Mouse (Mus musculus): ENCODE data around the gene Evi5. TPM values are rescaled to one million over a fixed set of nuclear protein-coding genes. Genes with fewer than 3 reads are reported as not detected.

Evi5 gene
- total and polyA plus RNA-seq, 3 experiments, result 4.6 to 8.4 TPM; not detected in 1

GRCm38 (mm10) chr5:107775875-107776274 is 99.0 kb downstream of the Evi5 start:
- no peak for TF ChIP-seq POLR2AphosphoS2 (IDR thresholded peaks at IDR 0.05; ENCODE audit: low read length)
- no peak for TF ChIP-seq TCF12 (IDR thresholded peaks at IDR 0.05; ENCODE audit: low read depth, low read length)
- no peak for TF ChIP-seq MAFK (IDR thresholded peaks at IDR 0.05; ENCODE audit: borderline replicate concordance, low read depth, low read length)
- TF ChIP-seq RAD21 (IDR thresholded peaks at IDR 0.05; ENCODE audit: low read depth, low read length), result no peak
- no peak for TF ChIP-seq ZNF384 (IDR thresholded peaks at IDR 0.05; ENCODE audit: low read depth, low read length)
- no peak for TF ChIP-seq BHLHE40 (IDR thresholded peaks at IDR 0.05; ENCODE audit: borderline replicate concordance, low read depth, low read length)
- no peak for TF ChIP-seq POLR2A (IDR thresholded peaks at IDR 0.05; ENCODE audit: control insufficient read depth in 1 of 2, insufficient read depth in 1 of 2, low read depth in 1 of 2, low read length in 2 of 2, poor library complexity in 1 of 2)
- no peak for TF ChIP-seq GATA1 (IDR thresholded peaks at IDR 0.05; ENCODE audit: low read depth, low read length)
- TF ChIP-seq ZKSCAN1 (IDR thresholded peaks at IDR 0.05; ENCODE audit: low read depth, low read length), result no peak
- TF ChIP-seq MAX (IDR thresholded peaks at IDR 0.05; ENCODE audit: low read length), result no peak
- no peak for TF ChIP-seq HCFC1 (IDR thresholded peaks at IDR 0.05; ENCODE audit: low read depth, low read length)
- TF ChIP-seq MAZ (IDR thresholded peaks at IDR 0.05; ENCODE audit: low read depth, low read length), result no peak
- TF ChIP-seq MEF2A (IDR thresholded peaks at IDR 0.05; ENCODE audit: extremely low read depth, insufficient replicate concordance, low read depth, low read length, poor library complexity, severe bottlenecking), result no peak
- no peak for TF ChIP-seq CHD1 (IDR thresholded peaks at IDR 0.05; ENCODE audit: low read depth, low read length)
- TF ChIP-seq POLR2AphosphoS5 (IDR thresholded peaks at IDR 0.05; ENCODE audit: borderline replicate concordance, low read depth, low read length), result no peak
- no peak for TF ChIP-seq ZMIZ1 (IDR thresholded peaks at IDR 0.05; ENCODE audit: low read depth, low read length)
- TF ChIP-seq TAL1 (IDR thresholded peaks at IDR 0.05; ENCODE audit: low read length), result no peak
- no peak for TF ChIP-seq ETS1 (IDR thresholded peaks at IDR 0.05; ENCODE audit: low read depth, low read length)
- no peak for TF ChIP-seq GABPA (IDR thresholded peaks at IDR 0.05; ENCODE audit: low read depth, low read length)
- no peak for TF ChIP-seq JUND (IDR thresholded peaks at IDR 0.05; ENCODE audit: low read depth, low read length)
- H3K4me1 ChIP-seq (ENCODE audit: control insufficient read depth in 1 of 2, insufficient read depth in 2 of 2, low read length in 2 of 2), result peaks cover 0 to 5% of the 10 kb centered on the region in 2 experiments; a peak in 2 of 4 replicates
- H3K79me2 ChIP-seq (ENCODE audit: control insufficient read depth, insufficient read depth, low read length, poor library complexity), result no peaks in the 10 kb centered on the region
- no peak overlapping the region for H3K27ac ChIP-seq (ENCODE audit: control insufficient read depth, low read depth, low read length)
- H3K4me3 ChIP-seq (ENCODE audit: control insufficient read depth in 1 of 2, insufficient read depth in 1 of 2, low read depth in 2 of 2, low read length in 2 of 2), result no peak overlapping the region
- DNase-seq (ENCODE audit: low read depth, low spot score), result no peak
- no peak overlapping the region for H3K9ac ChIP-seq (ENCODE audit: control insufficient read depth, low read depth, low read length, poor library complexity, severe bottlenecking)
- no peaks in the 10 kb centered on the region for H3K27me3 ChIP-seq (ENCODE audit: control insufficient read depth in 1 of 2, insufficient read depth in 2 of 2, low read length in 2 of 2)
- peaks cover 0 to 8% of the 10 kb centered on the region in 2 experiments; a peak in 2 of 4 replicates for H3K36me3 ChIP-seq (ENCODE audit: control insufficient read depth in 1 of 2, insufficient read depth in 2 of 2, low read length in 2 of 2)
- no peaks in the 10 kb centered on the region for H3K9me3 ChIP-seq (replicated peaks; ENCODE audit: insufficient read depth, low read length)

DNA sequence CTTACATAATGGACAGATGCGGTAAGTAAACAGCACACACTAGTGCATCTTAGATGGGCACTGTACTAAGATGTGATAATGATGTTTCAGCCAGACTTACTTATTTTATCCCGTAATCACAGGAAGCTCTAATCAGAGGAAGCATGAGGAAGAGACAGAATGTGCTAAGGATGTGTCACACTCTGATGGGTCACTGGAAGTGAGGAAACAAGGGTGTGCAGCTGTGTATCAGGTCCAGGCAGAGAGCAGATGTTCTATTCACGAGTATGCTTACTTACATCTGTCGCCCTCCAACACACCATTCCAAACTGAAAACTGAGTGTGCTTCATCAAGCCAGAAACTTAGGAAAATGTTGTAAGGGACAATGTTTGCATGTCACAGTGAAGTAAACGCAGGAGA is 102.9 kb downstream of the Evi5 start:
- no peak for TF ChIP-seq TAL1 (IDR thresholded peaks at IDR 0.05; ENCODE audit: low read length)
- TF ChIP-seq TBP (IDR thresholded peaks at IDR 0.05; ENCODE audit: low read depth, low read length), result no peak
- TF ChIP-seq SMC3 (IDR thresholded peaks at IDR 0.05; ENCODE audit: low read depth, low read length), result no peak
- TF ChIP-seq USF1 (IDR thresholded peaks at IDR 0.05; ENCODE audit: low read depth, low read length), result no peak
- TF ChIP-seq MYC (IDR thresholded peaks at IDR 0.05; ENCODE audit: low read depth, low read length), result no peak
- no peak for TF ChIP-seq RAD21 (IDR thresholded peaks at IDR 0.05; ENCODE audit: low read depth, low read length)
- TF ChIP-seq GATA1 (IDR thresholded peaks at IDR 0.05; ENCODE audit: low read depth, low read length), result no peak
- no peak for TF ChIP-seq POLR2AphosphoS5 (IDR thresholded peaks at IDR 0.05; ENCODE audit: borderline replicate concordance, low read depth, low read length)
- TF ChIP-seq NRF1 (IDR thresholded peaks at IDR 0.05; ENCODE audit: insufficient read depth, low read depth, low read length, poor library complexity, severe bottlenecking), result no peak
- TF ChIP-seq GABPA (IDR thresholded peaks at IDR 0.05; ENCODE audit: low read depth, low read length), result no peak
- no peak for TF ChIP-seq CHD1 (IDR thresholded peaks at IDR 0.05; ENCODE audit: low read depth, low read length)
- no peak for TF ChIP-seq RCOR1 (IDR thresholded peaks at IDR 0.05; ENCODE audit: low read depth, low read length)
- no peak for TF ChIP-seq MAFK (IDR thresholded peaks at IDR 0.05; ENCODE audit: borderline replicate concordance, low read depth, low read length)
- TF ChIP-seq CTCF (IDR thresholded peaks at IDR 0.05 in 2 of 3, conservative IDR thresholded peaks at IDR 0.05 in 1 of 3; ENCODE audit: control insufficient read depth in 1 of 3, insufficient read depth in 1 of 3, low read depth in 2 of 3, low read length in 3 of 3, poor library complexity in 1 of 3, severe bottlenecking in 1 of 3), result no peak
- no peak for TF ChIP-seq ELF1 (IDR thresholded peaks at IDR 0.05; ENCODE audit: low read depth, low read length)
- no peak for TF ChIP-seq ZC3H11A (IDR thresholded peaks at IDR 0.05; ENCODE audit: low read depth, low read length)
- H3K9ac ChIP-seq (ENCODE audit: control insufficient read depth, low read depth, low read length, poor library complexity, severe bottlenecking), result no peak overlapping the region
- no peak for DNase-seq (ENCODE audit: low read depth, low spot score)

More for the DNA sequence above, 102.9 kb downstream of the Evi5 start:
- no peaks in the 10 kb centered on the region for H3K27me3 ChIP-seq (ENCODE audit: control insufficient read depth in 1 of 2, insufficient read depth in 2 of 2, low read length in 2 of 2)
- no peaks in the 10 kb centered on the region for H3K79me2 ChIP-seq (ENCODE audit: control insufficient read depth, insufficient read depth, low read length, poor library complexity)
- H3K36me3 ChIP-seq (ENCODE audit: control insufficient read depth in 1 of 2, insufficient read depth in 2 of 2, low read length in 2 of 2), result peaks cover 0 to 12% of the 10 kb centered on the region in 2 experiments; a peak in 2 of 4 replicates
- H3K4me1 ChIP-seq (ENCODE audit: control insufficient read depth in 1 of 2, insufficient read depth in 2 of 2, low read length in 2 of 2), result peaks cover 3 to 14% of the 10 kb centered on the region in 2 experiments
- no peaks in the 10 kb centered on the region for H3K9me3 ChIP-seq (replicated peaks; ENCODE audit: insufficient read depth, low read length)
- H3K27ac ChIP-seq (ENCODE audit: control insufficient read depth, low read depth, low read length), result no peak overlapping the region
- H3K4me3 ChIP-seq (ENCODE audit: control insufficient read depth in 1 of 2, insufficient read depth in 1 of 2, low read depth in 2 of 2, low read length in 2 of 2), result no peak overlapping the region

Measured in MEL (cell line).